Mouse (Mus musculus): ENCODE results near the gene Oat. TPM values are rescaled to one million over a fixed set of nuclear protein-coding genes. Genes with fewer than 3 reads are reported as not detected.

Oat gene
- total and polyA plus RNA-seq, 3 experiments = 87.6 to 204 (median 104) TPM

DNA sequence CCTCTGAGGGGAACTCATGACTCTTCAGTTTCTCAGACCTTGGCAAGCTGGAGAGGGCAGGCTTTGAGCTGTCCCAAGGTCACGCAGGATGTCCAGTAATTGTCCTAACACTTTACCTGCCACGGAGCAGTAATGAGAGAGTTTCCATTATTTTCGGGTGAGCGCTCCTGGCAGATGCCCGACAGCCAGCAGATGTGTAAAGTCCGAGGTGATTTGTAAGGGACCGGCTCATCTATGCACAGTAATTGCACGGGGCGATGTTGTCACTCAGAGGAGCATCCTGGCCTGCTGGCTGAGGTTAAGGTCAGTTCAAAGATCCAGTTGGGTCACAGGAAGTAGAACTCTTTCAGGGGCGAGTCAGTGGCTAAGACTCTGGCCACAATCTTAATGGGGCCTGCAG is 48.0 kb upstream of the Oat start:
- no peak overlapping the region for H3K27ac ChIP-seq (ENCODE audit: insufficient read depth, low read depth)
- H3K4me3 ChIP-seq (replicated peaks in 1 of 3; ENCODE audit: low read depth in 2 of 3, low read length in 2 of 3, poor library complexity in 1 of 3) = no peak overlapping the region
- H3K79me2 ChIP-seq (replicated peaks; ENCODE audit: control insufficient read depth, extremely low read depth, insufficient read depth, poor library complexity, severe bottlenecking) = no peaks in the 10 kb centered on the region
- dilution Hi-C loops (cut with MboI; ENCODE audit: extremely low pct_ligation_motif_present, extremely low pct_unique_long_range_greater_than_20kb, low sequenced_read_pairs) (no loop called here), in situ Hi-C loops (cut with MboI; ENCODE audit: low pct_ligation_motif_present, low pct_unique_long_range_greater_than_20kb, low sequenced_read_pairs) (no loop called here)
- peaks cover 0 to 5% of the 10 kb centered on the region in 2 experiments; a peak in 1 of 4 replicates for H3K4me1 ChIP-seq (ENCODE audit: control insufficient read depth in 1 of 2, insufficient read depth in 2 of 2)
- no peak overlapping the region for H3K4me2 ChIP-seq (ENCODE audit: insufficient read depth, low read depth, poor library complexity, severe bottlenecking)
- H3K27me3 ChIP-seq (replicated peaks) = no peaks in the 10 kb centered on the region
- no peak overlapping the region for H3K9ac ChIP-seq (ENCODE audit: insufficient read depth, low read depth)
- TF ChIP-seq MEF2A (IDR thresholded peaks at IDR 0.05; ENCODE audit: borderline replicate concordance, low read depth, low read length) = no peak
- TF ChIP-seq USF2 (conservative IDR thresholded peaks at IDR 0.05; ENCODE audit: low read depth, low read length) = no peak
- no peak for TF ChIP-seq PAX5 (IDR thresholded peaks at IDR 0.05; ENCODE audit: low read length)
- no peak for TF ChIP-seq NRF1 (IDR thresholded peaks at IDR 0.05; ENCODE audit: low read depth, low read length)
- no peak for TF ChIP-seq EP300 (IDR thresholded peaks at IDR 0.05; ENCODE audit: low read length)
- no peak for TF ChIP-seq IRF4 (IDR thresholded peaks at IDR 0.05; ENCODE audit: low read depth, low read length)
- DNase-seq (ENCODE audit: extremely low read depth) = no peak
- H3K36me3 ChIP-seq (replicated peaks in 1 of 2; ENCODE audit: control insufficient read depth in 1 of 2, insufficient read depth in 1 of 2, low read length in 1 of 2) = peaks cover 0 to 4% of the 10 kb centered on the region in 2 experiments
- H3K9me3 ChIP-seq (replicated peaks; ENCODE audit: low read length) = no peaks in the 10 kb centered on the region

DNA sequence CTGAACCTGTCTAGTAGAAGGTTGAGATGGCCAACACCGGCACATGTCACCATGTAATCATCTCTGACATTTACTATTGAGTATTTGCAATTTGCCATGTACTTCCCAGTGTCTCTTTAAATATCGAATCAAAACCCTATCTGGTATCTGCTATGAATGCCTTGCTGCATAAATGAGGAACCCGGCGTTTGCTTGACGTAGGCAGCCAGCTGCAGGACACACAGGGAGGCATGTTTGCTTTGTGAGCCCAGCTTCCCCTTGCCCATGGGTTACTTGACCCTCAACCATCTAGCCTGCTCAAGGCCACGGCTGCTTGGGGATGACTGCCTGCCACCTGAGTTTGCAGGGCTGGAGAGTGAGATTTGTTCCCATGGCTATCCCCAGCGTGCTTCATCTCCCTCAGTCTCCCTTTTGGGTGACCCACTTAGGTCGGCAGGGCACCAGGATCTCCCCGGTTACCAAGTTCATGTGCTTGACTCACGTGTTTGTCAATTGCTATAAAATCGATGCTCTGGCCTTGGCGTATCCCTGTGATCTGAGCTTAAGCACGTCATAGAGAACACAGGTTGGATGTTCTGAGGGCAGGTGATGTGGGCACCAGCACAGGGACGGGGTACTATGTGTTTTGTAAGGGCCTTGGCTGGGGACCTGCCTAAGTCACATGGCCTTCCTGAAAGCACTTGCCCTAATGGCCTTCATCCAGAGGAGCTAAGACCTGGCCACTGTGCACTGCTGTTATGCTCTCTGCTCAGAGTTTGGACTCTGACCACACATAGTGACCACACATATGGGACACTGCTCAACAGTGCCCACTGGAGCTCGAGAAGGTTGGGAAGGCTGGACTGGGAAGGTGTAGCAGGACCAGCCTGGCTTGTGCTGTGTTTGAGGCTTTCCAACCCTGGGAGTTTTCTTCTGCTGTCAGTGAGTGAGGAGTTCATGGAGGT is 44.0 kb upstream of the Oat start:
- H3K4me2 ChIP-seq (ENCODE audit: insufficient read depth, low read depth, poor library complexity, severe bottlenecking) = no peak overlapping the region
- H3K4me3 ChIP-seq (replicated peaks in 1 of 3; ENCODE audit: low read depth in 2 of 3, low read length in 2 of 3, poor library complexity in 1 of 3) = no peak overlapping the region

DNA sequence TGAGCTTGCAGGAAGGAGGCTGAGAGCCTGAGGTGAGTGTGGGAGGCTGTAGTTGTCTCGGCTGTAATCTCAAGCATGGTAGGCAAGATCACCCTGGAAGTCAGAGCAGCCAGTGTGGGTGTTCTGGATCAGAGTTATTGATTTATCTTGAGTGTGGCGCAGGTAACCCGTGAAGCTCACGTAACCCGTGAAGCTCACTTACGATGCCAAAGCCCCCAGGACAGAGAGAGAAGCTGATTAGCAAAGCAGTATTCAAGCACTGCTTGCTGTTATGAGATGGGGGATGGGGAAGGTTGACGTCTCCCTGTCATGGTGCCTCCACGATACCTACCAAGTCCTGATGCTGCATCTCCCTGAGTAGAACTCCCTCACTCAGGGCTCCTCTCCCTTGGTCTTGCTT is 43.4 kb upstream of the Oat start:
- Histone ChIP-seq H3K36me3 (replicated peaks in 1 of 2; ENCODE audit: control insufficient read depth in 1 of 2, insufficient read depth in 1 of 2, low read length in 1 of 2) (peaks cover 0 to 4% of the 10 kb centered on the region in 2 experiments), H3K27ac (ENCODE audit: insufficient read depth, low read depth) (no peak overlapping the region), H3K9me3 (replicated peaks; ENCODE audit: low read length) (no peaks in the 10 kb centered on the region), H3K9ac (ENCODE audit: insufficient read depth, low read depth) (no peak overlapping the region), H3K4me3 (replicated peaks in 1 of 3; ENCODE audit: low read depth in 2 of 3, low read length in 2 of 3, poor library complexity in 1 of 3) (no peak overlapping the region), H3K4me1 (ENCODE audit: control insufficient read depth in 1 of 2, insufficient read depth in 2 of 2) (peaks cover 2 to 15% of the 10 kb centered on the region in 2 experiments; a peak in 2 of 4 replicates), H3K4me2 (ENCODE audit: insufficient read depth, low read depth, poor library complexity, severe bottlenecking) (no peak overlapping the region), H3K27me3 (replicated peaks) (no peaks in the 10 kb centered on the region), H3K79me2 (replicated peaks; ENCODE audit: control insufficient read depth, extremely low read depth, insufficient read depth, poor library complexity, severe bottlenecking) (no peaks in the 10 kb centered on the region)
- TF ChIP-seq MAZ (IDR thresholded peaks at IDR 0.05; ENCODE audit: low read depth, low read length) (no peak), POLR2A (IDR thresholded peaks at IDR 0.05; ENCODE audit: low read depth, low read length) (no peak), IRF4 (IDR thresholded peaks at IDR 0.05; ENCODE audit: low read depth, low read length) (no peak), USF1 (IDR thresholded peaks at IDR 0.05; ENCODE audit: low read depth, low read length) (no peak), TCF12 (IDR thresholded peaks at IDR 0.05; ENCODE audit: low read depth, low read length) (no peak)
- in situ Hi-C loops (cut with MboI; ENCODE audit: low pct_ligation_motif_present, low pct_unique_long_range_greater_than_20kb, low sequenced_read_pairs) = no loop called here
- DNase-seq (ENCODE audit: extremely low read depth) = no peak
- dilution Hi-C loops (cut with MboI; ENCODE audit: extremely low pct_ligation_motif_present, extremely low pct_unique_long_range_greater_than_20kb, low sequenced_read_pairs) = no loop called here

More for the DNA sequence above, 44.0 kb upstream of the Oat start:
- no peaks in the 10 kb centered on the region for H3K79me2 ChIP-seq (replicated peaks; ENCODE audit: control insufficient read depth, extremely low read depth, insufficient read depth, poor library complexity, severe bottlenecking)
- DNase-seq (ENCODE audit: extremely low read depth) = no peak
- no peak overlapping the region for H3K9ac ChIP-seq (ENCODE audit: insufficient read depth, low read depth)
- H3K4me1 ChIP-seq (ENCODE audit: control insufficient read depth in 1 of 2, insufficient read depth in 2 of 2) = peaks cover 2 to 8% of the 10 kb centered on the region in 2 experiments; a peak in 2 of 4 replicates
- H3K9me3 ChIP-seq (replicated peaks; ENCODE audit: low read length) = no peaks in the 10 kb centered on the region
- in situ Hi-C loops (cut with MboI; ENCODE audit: low pct_ligation_motif_present, low pct_unique_long_range_greater_than_20kb, low sequenced_read_pairs) (no loop called here), dilution Hi-C loops (cut with MboI; ENCODE audit: extremely low pct_ligation_motif_present, extremely low pct_unique_long_range_greater_than_20kb, low sequenced_read_pairs) (no loop called here)
- no peak overlapping the region for H3K27ac ChIP-seq (ENCODE audit: insufficient read depth, low read depth)
- no peaks in the 10 kb centered on the region for H3K27me3 ChIP-seq (replicated peaks)
- no peak for TF ChIP-seq POLR2AphosphoS2 (IDR thresholded peaks at IDR 0.05; ENCODE audit: low read depth, low read length)
- H3K36me3 ChIP-seq (replicated peaks in 1 of 2; ENCODE audit: control insufficient read depth in 1 of 2, insufficient read depth in 1 of 2, low read length in 1 of 2) = peaks cover 0 to 4% of the 10 kb centered on the region in 2 experiments
